Mouse (Mus musculus) kidney, adult 9 months (tissue): ENCODE results near the gene Ciao2a.

Experiments used
- DNase-seq: peaks from one replicate; pipeline ENCODE4 v3.0.0; 2022

Gene Ciao2a

DNA sequence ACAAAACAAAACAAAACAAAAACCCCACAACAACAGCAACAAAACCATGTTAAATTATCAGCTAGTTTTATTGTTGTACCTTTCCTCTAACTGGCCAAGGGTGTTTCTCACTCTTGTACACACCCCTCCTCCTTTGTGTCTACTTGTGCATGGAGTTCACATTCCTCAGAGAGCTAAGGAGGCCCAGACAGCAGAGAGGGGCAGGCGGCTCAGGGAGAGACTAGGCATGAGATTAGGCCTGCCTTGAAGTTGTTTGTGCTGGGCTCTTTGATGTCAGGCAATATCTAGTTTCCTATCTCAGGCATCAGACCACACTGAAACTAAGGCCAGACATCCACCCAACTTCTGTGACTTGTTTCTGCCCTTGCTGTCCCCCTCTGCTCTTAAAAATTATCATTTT is 41.8 kb downstream of the Ciao2a start:
- no peak for DNase-seq

DNA sequence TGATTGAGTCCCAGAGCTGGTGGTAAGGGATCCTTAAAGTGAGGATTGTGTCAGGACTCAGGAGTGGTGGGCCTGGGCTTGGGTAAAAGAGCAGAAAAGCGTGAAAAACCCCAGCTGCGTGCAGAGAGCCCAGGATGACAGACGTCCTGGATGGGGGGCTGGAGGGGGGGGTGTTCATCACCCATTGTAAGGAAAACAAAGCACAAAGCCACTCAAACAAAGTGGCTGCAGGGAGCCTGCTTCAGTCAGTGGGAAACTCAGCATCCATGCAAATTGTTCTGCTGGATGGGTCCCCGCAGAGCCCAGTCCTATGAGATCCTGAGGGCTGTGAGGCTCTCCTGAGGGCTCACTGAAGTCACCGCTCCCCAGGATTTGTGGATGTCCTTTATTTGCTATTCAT is 44.1 kb downstream of the Ciao2a start:
- no peak for DNase-seq

DNA sequence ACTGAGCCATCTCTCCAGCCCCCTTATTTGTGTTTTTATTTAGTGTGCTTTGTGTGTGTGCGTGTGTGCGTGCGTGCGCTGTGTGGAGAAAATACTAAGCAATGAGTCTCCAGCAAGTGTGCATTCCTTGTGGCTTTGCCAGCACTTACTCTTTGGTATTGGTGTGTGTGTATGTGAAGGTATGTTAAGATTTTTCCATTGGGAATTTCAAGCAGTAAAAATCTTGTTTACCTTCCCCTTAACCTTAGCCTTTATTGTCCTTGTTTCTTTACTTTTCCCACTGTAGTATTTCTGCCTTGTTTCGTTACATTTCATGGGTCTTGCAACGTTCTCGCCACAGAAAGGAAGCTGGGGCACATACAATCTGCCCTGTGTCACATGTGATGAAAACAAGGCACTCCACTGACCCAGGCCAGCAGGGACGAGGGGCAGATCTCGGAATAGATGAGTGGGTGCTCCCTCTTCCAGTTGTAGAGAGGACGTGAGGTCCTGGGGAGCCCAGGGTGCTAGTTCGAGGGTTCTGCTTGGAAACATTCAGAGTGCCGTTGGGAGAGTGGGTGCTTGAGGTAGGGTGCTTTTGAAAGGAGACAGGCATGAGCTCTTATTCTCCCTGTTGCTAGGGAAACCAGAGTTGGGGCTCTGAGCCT is 45.0 kb downstream of the Ciao2a start:
- DNase-seq = no peak

DNA sequence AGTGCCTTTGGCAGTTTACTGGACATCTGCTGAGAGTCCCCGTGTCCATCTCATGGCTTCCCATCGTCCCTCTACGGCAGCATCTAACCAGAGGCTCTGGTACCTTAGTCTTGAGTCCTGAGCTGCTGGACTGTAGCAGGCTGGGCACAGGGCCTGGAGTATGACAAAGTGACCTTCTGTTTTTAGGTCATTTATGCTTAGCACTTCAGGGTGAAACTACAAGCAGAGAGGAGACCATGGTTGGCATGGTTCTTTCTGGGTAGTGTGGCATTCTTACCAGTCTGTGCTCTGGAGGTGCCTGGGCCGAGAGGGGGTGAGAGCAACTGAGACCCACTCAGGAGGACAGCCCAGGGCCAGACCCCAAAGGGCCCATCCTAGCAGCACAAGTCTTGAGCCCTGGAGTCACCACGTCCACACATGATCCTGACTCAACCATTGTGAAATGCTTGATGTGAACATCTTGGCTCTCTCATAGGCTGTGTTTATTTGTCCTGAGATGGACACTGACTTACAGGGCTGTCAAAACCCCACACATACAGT is 47.0 kb downstream of the Ciao2a start:
- no peak for DNase-seq

DNA sequence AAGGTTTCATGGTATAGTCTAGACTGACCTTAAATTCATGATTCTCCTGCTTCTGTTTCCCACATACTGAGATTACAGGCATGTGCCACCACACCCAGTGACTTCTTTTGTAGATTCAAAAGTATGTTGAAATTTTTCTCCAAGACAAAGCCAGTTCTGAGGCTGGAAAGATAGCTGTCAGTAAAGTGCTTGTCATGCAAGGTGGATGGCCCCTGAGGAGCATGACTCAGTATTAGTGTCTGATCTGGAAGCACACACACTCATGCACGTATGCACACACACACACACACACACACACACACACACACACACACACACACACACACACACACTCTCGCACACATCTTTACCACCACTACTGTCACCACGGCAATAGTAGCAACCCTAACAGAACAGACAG is 48.6 kb downstream of the Ciao2a start:
- DNase-seq = no peak

DNA sequence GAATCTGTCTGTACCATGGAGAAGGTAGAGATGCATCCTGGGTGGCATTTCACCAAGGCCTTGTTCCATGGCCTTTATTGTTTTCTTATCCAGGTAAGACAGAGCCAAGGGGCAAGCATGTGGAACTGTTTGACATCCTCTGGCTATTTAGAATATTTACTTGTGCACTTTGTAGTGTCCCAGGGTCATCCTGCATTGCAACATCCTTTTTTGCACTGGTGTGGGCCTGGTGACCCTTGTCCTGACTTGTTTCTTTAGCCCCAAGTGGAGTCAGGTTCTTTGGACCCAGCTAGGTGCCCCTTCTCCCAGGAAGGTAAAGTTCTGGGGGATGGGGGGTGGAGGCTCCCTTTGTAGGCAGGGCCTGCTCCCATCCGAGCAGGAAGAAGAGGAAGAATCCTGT is 51.6 kb downstream of the Ciao2a start:
- peak; percentile 33 for DNase-seq

DNA sequence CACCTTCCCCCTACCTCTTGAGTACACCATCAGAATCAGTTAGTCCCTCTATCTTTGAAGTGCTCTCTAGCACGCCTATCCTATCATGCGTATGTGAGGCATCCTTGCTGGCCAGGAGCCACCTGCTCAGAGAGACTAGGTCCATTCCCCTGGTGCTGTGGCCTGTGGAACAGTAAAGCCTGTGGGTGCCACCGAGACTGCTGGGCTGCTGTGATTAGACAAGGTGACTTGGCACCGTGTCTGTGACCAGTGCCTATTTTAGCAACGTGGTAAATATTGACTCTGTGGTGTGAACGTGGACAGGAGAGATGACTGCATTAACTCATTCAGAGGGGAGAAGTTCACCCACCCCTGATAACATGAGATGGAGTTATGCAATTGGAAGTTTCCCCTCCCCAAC is 53.4 kb downstream of the Ciao2a start:
- DNase-seq = no peak

DNA sequence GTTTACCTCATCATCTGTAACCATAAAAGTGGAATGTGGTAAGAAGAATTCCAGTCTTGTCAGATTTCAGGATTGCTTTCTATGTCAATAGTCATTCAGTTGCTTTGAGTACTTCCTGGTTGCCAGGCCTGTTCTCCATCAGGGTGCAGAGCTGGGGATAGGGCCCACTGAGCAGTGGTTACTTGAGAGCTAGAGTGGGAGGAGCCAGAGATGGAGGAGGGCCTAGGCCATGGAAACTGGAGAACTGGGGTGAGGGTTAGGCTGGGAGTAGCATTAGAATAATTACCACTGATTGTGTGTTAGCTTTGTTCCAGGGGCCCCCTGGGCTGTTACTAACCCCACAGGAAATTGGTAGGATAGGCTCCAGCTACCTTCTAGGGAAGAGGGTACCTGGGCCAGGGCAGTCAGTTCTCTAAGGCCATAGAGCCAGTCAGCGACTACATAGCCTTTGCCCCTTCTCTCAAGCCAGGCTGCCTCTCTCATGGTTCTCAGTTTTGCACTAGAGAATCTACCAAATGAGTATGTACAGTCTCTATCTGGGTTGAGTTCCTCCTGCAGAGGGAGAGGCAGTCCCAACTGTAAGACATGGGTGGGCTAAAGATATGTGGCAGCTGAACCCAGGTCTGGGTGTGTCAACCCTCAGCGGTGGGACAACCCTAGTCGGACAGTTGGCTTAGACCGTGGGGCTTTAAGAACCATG is 54.9 kb downstream of the Ciao2a start:
- no peak for DNase-seq

DNA sequence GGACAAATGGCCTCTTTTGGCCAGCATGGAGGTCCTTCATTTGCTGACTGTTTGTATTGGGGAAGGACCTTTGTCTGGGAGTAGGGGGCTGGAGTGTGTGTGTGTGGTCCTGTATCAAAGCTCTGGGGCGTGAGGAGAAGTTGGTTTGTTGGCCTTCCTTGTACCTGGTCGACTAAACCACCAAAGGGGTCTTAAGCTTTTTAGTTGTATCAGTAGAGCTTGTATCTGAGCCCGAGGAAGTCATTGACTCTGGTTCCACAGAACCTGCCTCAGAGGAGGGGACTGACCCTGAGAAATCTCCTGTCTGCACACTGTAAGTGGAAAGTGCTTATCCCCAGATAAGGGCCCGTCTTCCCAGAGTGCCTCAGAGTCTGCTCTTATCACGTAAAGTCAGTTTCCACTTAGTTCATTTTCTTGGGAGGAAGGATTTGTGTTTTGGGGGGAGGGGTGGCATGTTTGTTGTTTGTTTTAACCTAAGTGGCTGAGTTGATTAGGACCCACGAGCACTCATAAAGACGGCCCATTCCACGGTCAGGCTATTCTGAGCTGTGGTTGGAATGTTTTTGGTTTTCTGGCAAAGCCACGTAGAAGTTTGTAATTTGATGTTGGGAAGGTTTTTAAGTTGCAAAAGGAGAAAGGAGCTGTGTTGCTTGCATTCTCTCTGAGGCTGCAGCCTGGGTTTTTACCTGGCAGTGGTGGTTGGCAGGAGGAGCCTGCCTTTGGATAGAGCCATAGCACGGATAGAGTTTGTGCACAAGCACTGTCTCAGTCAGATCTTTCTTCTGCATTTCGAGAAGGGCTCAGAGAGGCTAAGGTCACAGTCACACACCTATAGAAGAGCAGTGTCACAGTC is 55.6 kb downstream of the Ciao2a start:
- DNase-seq = no peak

DNA sequence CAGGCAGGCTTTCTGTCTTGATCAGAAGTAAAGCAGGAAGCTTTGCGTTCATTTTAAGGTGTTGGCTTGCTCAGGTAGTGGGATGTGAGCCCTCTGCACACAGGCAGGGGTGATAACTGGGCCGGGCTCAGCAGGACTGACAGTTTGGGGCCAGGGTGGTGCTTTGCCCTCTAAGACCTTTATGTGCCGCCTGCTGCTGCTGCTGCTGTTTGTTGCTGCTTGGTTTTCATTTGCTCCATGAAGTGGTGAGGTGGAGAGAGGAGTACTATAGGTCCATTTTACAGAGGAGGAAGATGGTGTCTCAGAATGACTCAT is 56.2 kb downstream of the Ciao2a start:
- DNase-seq = no peak

DNA sequence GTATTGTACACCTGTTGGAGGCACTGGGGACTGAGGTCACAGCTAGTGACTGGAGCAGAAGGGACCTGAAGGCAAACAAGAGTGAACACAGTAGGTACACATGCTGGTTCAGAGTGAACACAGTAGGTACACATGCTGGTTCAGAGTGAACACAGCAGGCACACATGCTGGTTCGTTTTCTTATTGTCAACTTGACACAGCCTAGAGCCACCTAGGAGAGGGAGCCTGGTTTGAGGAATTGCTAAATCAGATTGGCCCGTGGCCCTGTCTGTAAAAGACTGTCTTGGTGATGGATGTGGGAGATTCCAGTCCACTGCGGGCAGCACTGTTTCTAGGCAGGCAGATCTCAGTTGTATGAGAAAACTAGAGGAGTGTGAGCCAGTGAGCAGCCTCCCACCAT is 56.6 kb downstream of the Ciao2a start:
- no peak for DNase-seq

DNA sequence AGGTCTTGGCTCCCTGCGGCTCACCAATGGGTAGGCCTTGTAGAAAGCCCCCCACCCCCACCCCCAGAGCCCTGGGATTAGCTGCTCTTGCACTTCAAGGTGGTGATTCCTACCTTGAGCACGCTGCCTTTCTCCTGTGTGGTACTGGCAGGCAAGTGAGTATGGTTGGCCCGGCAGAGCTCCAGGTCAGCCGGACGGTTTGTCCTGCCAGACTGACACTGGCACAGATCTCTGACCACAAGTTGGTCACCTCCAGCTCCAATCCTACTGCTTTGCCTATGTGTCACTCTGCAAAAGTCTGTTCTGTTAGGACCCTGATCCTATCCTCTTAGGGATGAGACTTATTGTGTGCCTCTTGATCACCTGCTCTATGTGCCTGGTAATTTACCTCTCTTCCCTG is 58.2 kb downstream of the Ciao2a start:
- DNase-seq = no peak

DNA sequence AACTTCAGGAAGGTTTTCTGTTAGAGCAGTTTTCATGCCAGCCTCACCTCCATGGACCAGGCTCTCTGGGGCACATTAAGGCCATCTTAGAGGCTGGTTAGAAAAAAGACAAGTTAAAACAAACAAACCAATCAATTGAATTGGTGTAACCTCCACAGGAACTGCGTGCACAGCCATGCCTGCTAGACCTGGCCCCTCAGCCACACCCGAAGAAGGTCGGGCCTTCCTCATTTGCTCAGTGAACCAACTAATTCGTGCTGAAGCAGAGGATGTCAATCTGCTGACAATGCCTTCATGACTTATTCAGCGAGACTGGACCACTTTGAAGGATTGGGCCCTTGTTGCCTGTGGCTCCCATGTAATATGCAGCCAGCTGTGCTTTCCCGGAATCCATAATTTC is 60.0 kb downstream of the Ciao2a start:
- DNase-seq = no peak
